Mouse (Mus musculus): ENCODE results near the gene Arhgap36.

DNA sequence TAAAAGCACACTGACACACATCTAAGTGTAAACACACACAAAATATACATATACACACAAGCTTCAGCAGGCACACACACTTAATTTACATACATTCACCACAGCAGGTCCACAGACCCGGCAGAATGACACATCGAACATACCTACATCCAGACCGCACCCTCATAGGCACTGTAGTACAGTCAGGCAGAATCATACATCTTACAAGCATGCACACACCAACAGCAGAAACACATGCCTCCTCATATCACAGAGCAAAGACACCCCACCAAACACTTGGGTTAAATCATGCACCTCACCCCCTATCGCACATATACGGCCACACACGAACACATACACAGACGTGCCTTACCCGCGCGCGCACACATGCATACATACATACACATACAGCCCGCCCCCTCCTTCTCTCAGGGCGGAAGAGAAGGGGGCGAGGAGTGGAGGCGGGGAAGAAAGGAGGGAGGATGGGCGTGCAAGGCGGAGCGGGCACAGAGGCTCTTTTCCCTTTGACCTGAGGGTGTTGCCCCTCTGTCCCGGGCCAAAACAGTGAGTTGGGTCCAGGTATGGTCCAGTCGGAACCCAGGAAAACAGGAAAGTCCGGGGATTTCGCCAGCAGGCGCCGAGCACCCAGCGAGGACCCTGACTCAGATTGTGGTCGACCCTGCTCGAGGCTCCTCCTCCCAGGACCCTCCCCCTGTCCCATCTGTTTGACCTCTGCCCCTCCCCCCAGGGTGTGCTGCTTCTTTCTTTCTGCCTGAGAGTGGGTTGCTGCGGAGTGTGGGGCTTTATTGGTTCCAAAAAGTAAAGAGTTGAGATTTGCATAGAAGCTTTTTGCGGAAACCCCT is 16.4 kb downstream of the Arhgap36 start:
- TF ChIP-seq GATA1 (IDR thresholded peaks at IDR 0.05; ENCODE audit: low read length): no peak
- TF ChIP-seq TAL1 (IDR thresholded peaks at IDR 0.05; ENCODE audit: low read length): no peak

Data from erythroblast, embryonic 14.5 days (primary cell).